Mouse (Mus musculus) limb, embryonic 11.5 days (tissue): ENCODE results near the gene Etnk1. TPM values are rescaled to one million over a fixed set of nuclear protein-coding genes. Genes with fewer than 3 reads are reported as not detected.
"Not testable (repeated sequence)": the region's sequence is repeated elsewhere in the genome, so short reads cannot be mapped to it uniquely, and the experiment has no call there.

Source experiments
- ATAC-seq: fragments of 200-750 bp; cut with Nextera tagmentation; 2 replicates; pipeline ENCODE4 v1.8.0; 2017; ENCODE audit warnings: low read depth; ENCODE audit not compliant: insufficient number of reproducible peaks, low FRiP score, low TSS enrichment
- DNase-seq: peaks from one replicate; pipeline ENCODE4 v3.0.0-alpha.2; 2015; ENCODE audit warnings: low spot score
- H3K27ac ChIP-seq: fragments of 300-500 bp; sonication (generic); replicated peaks from 2 replicates; pipeline ENCODE4 v1.5.1; 2014; ENCODE audit warnings: low read depth, mild to moderate bottlenecking, low read length
- H3K27me3 ChIP-seq: fragments of 300-500 bp; sonication (generic); 2 replicates; pipeline ENCODE4 v1.6.1; 2014; ENCODE audit warnings: mild to moderate bottlenecking, low read length, mixed read lengths; ENCODE audit not compliant: control insufficient read depth, insufficient read depth
- H3K36me3 ChIP-seq: fragments of 300-500 bp; sonication (generic); 2 replicates; pipeline ENCODE4 v1.6.1; 2014; ENCODE audit warnings: mild to moderate bottlenecking, low read length, moderate library complexity, mixed read lengths; ENCODE audit not compliant: control insufficient read depth, insufficient read depth
- H3K4me1 ChIP-seq: fragments of 300-500 bp; sonication (generic); 2 replicates; pipeline ENCODE4 v1.6.1; 2014; ENCODE audit warnings: low read length, mixed read lengths; ENCODE audit not compliant: control insufficient read depth, insufficient read depth
- H3K4me2 ChIP-seq: fragments of 300-500 bp; sonication (generic); 2 replicates; pipeline ENCODE4 v1.6.1; 2014; ENCODE audit warnings: low read depth, mild to moderate bottlenecking, moderate library complexity; ENCODE audit not compliant: severe bottlenecking
- H3K4me3 ChIP-seq: fragments of 300-500 bp; sonication (generic); 2 replicates; pipeline ENCODE4 v1.5.1; 2014; ENCODE audit warnings: low read depth, low read length
- H3K9ac ChIP-seq: fragments of 300-500 bp; sonication (generic); 2 replicates; pipeline ENCODE4 v1.6.1; 2014; ENCODE audit warnings: mild to moderate bottlenecking, low read length
- H3K9me3 ChIP-seq: fragments of 300-500 bp; sonication (generic); 2 replicates; pipeline ENCODE4 v1.6.1; 2016; ENCODE audit warnings: low read length; ENCODE audit not compliant: control insufficient read depth
- WGBS: fragments of 180-500 bp; shearing (Covaris S2); extraction: QIAGEN DNeasy Blood & Tissue Kit; methylation state at CpG from one replicate; pipeline ENCODE4 v1.1.7; 2014; 5-methylcytosine and 5-hydroxymethylcytosine counted together
- polyA plus RNA-seq: library from polyadenylated mRNA; unstranded; fragments of >200 nt; fragmentation: Nextera tagmentation; extraction: Ambion mirVana; gene quantifications from 2 replicates; pipeline ENCODE4 v1.2.1, GENCODE M21; 2014

The Etnk1 gene
- polyA plus RNA-seq, 1 experiment from 2014 or later, result 21.8 TPM

DNA sequence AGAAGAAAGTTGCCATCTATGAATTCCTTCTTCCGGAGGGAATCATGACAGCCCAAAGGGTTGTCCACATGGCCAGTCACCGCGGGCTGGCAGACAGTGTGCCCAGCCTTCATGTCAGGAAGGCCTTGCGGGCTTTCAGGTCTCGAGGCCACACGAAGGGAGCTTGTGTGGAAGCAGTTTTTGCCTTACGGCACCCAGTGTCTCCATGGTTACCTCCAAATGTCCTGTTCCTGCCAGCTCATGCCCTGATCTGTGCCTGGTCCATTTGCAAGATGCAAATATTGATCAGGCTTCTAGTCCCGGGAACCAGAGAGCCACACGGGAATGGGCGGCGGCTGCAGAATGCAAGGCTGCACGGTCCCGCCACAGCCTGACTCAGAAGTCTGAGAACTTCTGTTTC lies 31.9 kb upstream of the Etnk1 start:
- H3K9ac ChIP-seq, result no peak overlapping the region
- 94% methylated on average over 13 of the region's 13 CpGs for WGBS
- no peaks in the 10 kb centered on the region for H3K4me1 ChIP-seq
- no peak overlapping the region for H3K27ac ChIP-seq
- H3K27me3 ChIP-seq, result no peaks in the 10 kb centered on the region
- DNase-seq (no peak), ATAC-seq (no peak)
- H3K36me3 ChIP-seq, result no peaks in the 10 kb centered on the region
- H3K4me3 ChIP-seq, result no peak overlapping the region
- no peaks in the 10 kb centered on the region for H3K9me3 ChIP-seq
- H3K4me2 ChIP-seq, result no peak overlapping the region

DNA sequence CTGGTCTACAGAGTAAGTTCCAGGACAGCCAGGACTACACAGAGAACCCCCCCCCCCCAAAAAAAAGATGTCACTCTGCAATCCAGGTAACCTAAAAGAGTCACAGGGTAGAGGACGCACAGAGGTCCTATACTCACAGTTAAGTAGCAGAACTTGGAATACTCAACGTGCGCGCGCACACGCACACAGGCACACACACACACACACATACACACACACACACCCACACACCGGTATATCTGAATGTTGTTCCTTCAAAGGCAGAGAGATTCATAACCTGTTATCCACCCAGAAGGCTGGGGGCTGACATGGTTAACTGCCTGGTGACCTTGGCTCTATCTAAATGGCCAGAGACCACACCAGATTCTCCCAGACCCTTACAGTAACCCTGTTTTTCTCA lies 30.3 kb upstream of the Etnk1 start:
- Histone ChIP-seq H3K27ac (no peak overlapping the region), H3K36me3 (no peaks in the 10 kb centered on the region), H3K4me1 (no peaks in the 10 kb centered on the region), H3K4me3 (no peak overlapping the region), H3K4me2 (no peak overlapping the region), H3K9me3 (no peaks in the 10 kb centered on the region), H3K9ac (no peak overlapping the region), H3K27me3 (no peaks in the 10 kb centered on the region)
- ATAC-seq, result no peak
- DNase-seq, result no peak
- 96% methylated on average over 7 of the region's 7 CpGs for WGBS

DNA sequence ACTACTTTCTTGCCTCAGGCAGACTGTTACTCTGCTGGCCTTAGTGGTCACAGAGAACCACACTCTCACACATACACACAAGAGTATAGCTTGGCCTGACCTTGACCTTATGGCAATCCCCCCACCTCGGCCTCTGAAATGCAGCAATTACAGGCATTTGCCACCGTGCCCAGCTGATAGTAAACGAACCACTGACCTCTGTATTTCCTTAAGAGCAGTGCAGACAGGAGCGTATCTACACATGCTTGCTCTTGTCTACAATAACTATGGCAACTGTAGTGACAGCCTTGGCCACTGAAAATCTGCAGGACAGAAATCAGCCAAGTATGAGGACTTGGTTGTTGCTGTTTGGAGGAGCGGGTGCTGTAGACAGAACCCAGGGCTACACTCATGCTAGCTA lies 29.7 kb upstream of the Etnk1 start:
- Histone ChIP-seq H3K4me3 (no peak overlapping the region), H3K27ac (no peak overlapping the region), H3K9me3 (no peaks in the 10 kb centered on the region), H3K9ac (no peak overlapping the region), H3K36me3 (no peaks in the 10 kb centered on the region), H3K4me2 (no peak overlapping the region), H3K4me1 (no peaks in the 10 kb centered on the region), H3K27me3 (no peaks in the 10 kb centered on the region)
- 62% methylated on average over 5 of the region's 5 CpGs for WGBS
- ATAC-seq, result no peak
- DNase-seq, result no peak

DNA sequence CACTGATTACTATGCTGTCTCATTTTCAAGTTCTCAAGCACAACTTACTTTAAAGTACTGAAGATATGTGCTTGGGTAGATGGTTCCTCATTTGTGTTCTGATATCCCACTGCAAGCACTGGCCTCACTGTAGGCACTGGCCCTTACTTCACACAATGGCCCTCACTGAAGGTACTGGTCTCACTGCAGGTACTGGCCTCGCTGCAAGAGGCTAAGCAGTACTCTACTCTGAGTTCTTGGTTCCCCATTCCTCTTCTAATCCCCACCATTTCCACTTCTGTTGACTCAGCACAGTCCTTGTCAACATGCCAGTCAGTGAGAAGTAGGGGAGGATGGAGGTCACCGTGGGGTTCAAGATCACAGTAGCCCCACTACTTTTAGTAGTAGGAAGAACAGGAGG lies 27.6 kb upstream of the Etnk1 start:
- H3K36me3 ChIP-seq, result no peaks in the 10 kb centered on the region
- H3K9me3 ChIP-seq, result no peaks in the 10 kb centered on the region
- H3K4me3 ChIP-seq, result no peak overlapping the region
- no peak overlapping the region for H3K9ac ChIP-seq
- no peaks in the 10 kb centered on the region for H3K4me1 ChIP-seq
- H3K27ac ChIP-seq, result no peak overlapping the region
- WGBS, result 92% methylated on average over 2 of the region's 2 CpGs
- ATAC-seq (no peak), DNase-seq (no peak)
- H3K4me2 ChIP-seq, result no peak overlapping the region
- H3K27me3 ChIP-seq, result no peaks in the 10 kb centered on the region

DNA sequence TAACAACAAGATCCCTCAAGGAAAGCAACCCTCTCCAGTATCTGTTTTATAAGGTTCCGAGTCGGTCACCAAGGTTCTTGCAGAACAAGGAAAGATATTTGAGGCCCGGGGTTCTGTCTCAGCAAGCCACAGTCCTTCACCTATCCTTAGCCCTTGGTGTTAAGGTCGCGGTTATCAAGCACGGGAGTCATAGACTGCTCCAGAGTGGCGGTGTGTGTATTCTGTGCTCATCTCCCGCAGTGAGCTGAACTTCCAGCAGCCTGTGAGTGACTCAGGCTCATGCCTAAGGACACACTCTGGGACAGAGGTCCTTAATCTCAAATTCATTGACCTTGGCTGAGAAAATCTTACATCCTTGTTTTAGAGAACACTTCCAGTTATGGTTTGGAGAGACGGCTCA lies 26.1 kb upstream of the Etnk1 start:
- H3K4me1 ChIP-seq, result no peaks in the 10 kb centered on the region
- DNase-seq, result no peak

DNA sequence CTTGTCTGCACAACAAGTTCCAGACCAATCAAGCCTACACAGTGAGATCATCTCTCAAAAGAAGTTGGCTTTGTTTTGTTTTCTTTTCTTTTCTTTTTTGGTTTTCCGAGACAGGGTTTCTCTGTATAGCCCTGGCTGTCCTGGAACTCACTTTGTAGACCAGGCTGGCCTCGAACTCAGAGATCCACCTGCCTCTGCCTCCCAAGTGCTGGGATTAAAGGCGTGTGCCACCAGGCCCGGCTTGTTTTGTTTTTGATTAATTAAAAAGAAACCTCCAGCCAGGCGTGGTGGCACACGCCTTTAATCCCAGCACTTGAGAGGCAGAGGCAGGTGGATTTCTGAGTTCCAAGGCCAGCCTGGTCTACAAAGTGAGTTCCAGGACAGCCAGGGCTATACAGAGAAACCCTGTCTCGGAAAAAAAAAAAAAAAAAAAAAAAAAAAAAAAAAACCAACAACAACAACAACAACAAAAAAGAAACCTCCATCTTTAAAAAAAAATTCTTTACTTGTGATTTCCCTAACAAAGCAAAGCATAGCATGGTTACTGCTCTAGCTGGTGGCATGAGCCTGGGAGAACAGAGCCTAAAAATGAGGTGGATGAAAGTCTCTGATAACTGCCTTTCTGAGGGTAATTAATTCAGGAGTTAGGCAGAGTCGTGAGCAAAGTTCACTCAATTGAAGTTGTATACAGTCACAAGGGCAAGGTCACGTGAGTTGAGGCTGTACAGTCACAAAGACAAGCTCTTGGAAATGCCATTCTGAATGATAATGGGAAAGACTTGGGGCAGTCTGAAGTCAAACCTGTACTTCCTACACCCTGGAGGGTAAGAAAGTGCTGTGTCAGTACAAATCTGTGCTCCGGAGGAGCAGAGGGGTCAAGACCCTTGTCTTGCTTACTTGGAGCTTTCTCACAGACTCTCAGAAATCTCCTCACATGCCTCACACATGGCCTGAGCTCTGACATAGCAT lies 25.1 kb upstream of the Etnk1 start:
- not testable (repeated sequence) for H3K4me1 ChIP-seq, H3K4me3 ChIP-seq, H3K9me3 ChIP-seq, ATAC-seq, H3K9ac ChIP-seq, H3K27ac ChIP-seq, H3K36me3 ChIP-seq, H3K4me2 ChIP-seq, H3K27me3 ChIP-seq, DNase-seq
- 83% methylated on average over 9 of the region's 10 CpGs for WGBS

More for the DNA sequence above, 26.1 kb upstream of the Etnk1 start:
- H3K4me2 ChIP-seq, result no peak overlapping the region
- no peak for ATAC-seq
- H3K4me3 ChIP-seq, result no peak overlapping the region
- no peak overlapping the region for H3K27ac ChIP-seq
- H3K27me3 ChIP-seq, result no peaks in the 10 kb centered on the region
- no peak overlapping the region for H3K9ac ChIP-seq
- no peaks in the 10 kb centered on the region for H3K9me3 ChIP-seq
- WGBS, result 92% methylated on average over 9 of the region's 9 CpGs
- no peaks in the 10 kb centered on the region for H3K36me3 ChIP-seq

DNA sequence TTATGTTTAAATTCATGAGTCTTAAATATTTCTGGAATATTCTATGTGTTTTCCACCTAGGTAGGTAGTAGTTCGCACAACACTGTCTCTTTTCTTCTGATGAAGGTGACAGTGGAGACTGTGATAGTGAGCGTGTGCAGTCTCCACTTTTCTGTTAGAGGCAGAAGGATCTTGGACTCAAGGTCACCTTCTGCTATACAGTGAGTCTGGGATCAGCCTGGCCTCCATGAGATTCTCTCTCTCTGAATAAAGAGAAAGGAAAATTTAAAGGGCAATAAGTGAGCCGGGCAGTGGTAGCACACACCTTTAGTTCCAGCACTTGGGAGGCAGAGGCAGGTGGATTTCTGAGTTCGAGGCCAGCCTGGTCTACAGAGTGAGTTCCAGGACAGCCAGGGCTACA lies 24.2 kb upstream of the Etnk1 start:
- Histone ChIP-seq H3K9ac (no peak overlapping the region), H3K36me3 (no peaks in the 10 kb centered on the region), H3K27ac (no peak overlapping the region), H3K27me3 (no peaks in the 10 kb centered on the region), H3K4me2 (no peak overlapping the region), H3K9me3 (no peaks in the 10 kb centered on the region), H3K4me3 (no peak overlapping the region), H3K4me1 (no peaks in the 10 kb centered on the region)
- DNase-seq (no peak), ATAC-seq (no peak)
- WGBS, result 91% methylated on average over 4 of the region's 4 CpGs

DNA sequence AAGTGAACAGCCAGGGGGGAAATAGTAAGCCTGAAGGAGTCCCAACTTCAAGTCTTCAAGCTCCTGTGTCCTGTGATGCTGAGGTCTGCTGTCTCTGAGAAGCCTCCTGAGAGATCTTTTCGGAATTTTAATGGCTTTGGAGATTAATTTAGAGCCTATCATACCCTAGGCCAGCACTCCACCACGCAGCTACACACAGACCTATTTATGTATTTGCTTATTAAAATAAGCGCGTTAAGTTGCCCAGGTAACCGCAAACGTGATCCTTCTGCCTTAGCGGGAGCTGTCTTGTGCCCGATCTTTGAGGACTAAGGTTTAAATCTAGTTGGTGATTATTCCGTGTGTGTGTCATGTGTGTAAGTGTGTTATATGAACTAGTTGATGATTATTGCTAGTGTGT lies 23.7 kb upstream of the Etnk1 start:
- Histone ChIP-seq H3K4me3 (no peak overlapping the region), H3K4me1 (no peaks in the 10 kb centered on the region), H3K9ac (no peak overlapping the region; the same call in 1 of the 2 replicates), H3K27ac (no peak overlapping the region), H3K4me2 (peak overlapping the region; percentile 45), H3K27me3 (no peaks in the 10 kb centered on the region), H3K9me3 (no peaks in the 10 kb centered on the region), H3K36me3 (no peaks in the 10 kb centered on the region)
- 85% methylated on average over 9 of the region's 9 CpGs for WGBS
- DNase-seq (no peak), ATAC-seq (no peak)
